ENCODE assay signal across 9 mouse cellular contexts in the genomic region with DNA sequence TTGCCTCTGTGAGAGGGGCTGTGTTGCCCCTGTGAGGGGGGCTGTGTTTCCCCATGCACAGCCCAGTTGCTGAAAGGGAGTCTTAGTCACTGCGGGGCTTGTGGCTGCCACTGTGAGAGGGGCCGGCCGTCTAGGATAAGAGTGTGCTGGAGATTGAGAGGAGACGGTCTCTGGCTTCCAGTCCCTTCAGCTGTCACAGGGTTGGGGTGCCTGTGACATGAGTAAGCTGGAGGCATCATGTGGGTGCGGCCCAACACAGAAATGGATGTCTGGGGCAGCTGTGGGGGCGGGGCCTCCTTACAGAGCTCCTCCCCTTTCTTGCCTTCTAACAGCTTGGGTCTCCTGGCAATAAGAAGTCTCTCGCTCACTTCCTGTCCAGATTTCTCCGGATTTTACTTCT.
DNase-seq lines count a peak whose midpoint lies in the region; ATAC-seq and TF ChIP-seq lines count a peak whose summit lies in the region.
"Had no signal": no experiment of that assay in that cellular context is flagged by ENCODE, and none has a peak within 500 bp of the region (broad histone marks: within the 10 kb centered on the region; RNA-seq: fewer than 3 reads in every experiment).

No protein-coding gene starts in this region.

- ATAC-seq in forebrain, embryonic 12.5 days (ENCODE audit: low FRiP score): no peak

- H3K4me2 ChIP-seq in forebrain, embryonic 12.5 days: no peak overlapping the region
- H3K4me2 ChIP-seq: limb, embryonic 12.5 days had no signal

- no peaks in the 10 kb centered on the region for H3K9me3 ChIP-seq in forebrain, embryonic 12.5 days
- no peaks in the 10 kb centered on the region for H3K9me3 ChIP-seq in forebrain, embryonic 10.5 days

- TF ChIP-seq POLR2A in lung, adult 2 months (IDR thresholded peaks at IDR 0.05; ENCODE audit: borderline replicate concordance, extremely low read depth, low read depth, low read length): no peak

- peaks cover 32% of the 10 kb centered on the region for H3K4me1 ChIP-seq in forebrain, embryonic 12.5 days
- peaks cover 38% of the 10 kb centered on the region for H3K4me1 ChIP-seq in forebrain, embryonic 10.5 days
- H3K4me1 ChIP-seq in lung, adult 2 months (ENCODE audit: control insufficient read depth, insufficient read depth, low read length): 0 out of 2 replicates have a peak, but pooled peaks cover 3% of the 10 kb centered on the region

- 0 out of 2 replicates have a peak overlapping the region, but pooled peaks have one; percentile 12 for H3K9ac ChIP-seq in forebrain, embryonic 12.5 days
- H3K9ac ChIP-seq: limb, embryonic 12.5 days had no signal

- TF ChIP-seq CTCF in lung, adult 2 months (IDR thresholded peaks at IDR 0.05; ENCODE audit: insufficient read depth, low read length): no peak

- H3K4me3 ChIP-seq in forebrain, embryonic 12.5 days (replicated peaks): no peak overlapping the region
- H3K4me3 ChIP-seq in forebrain, embryonic 10.5 days: no peak overlapping the region
- no peak overlapping the region for H3K4me3 ChIP-seq in lung, adult 2 months (replicated peaks; ENCODE audit: extremely low read depth, low read depth, low read length)
- H3K4me3 ChIP-seq: limb, embryonic 12.5 days had no signal

- H3K36me3 ChIP-seq in forebrain, embryonic 12.5 days (replicated peaks): no peaks in the 10 kb centered on the region
- no peaks in the 10 kb centered on the region for H3K36me3 ChIP-seq in forebrain, embryonic 10.5 days (replicated peaks)
- H3K36me3 ChIP-seq: limb, embryonic 12.5 days had no signal

- 0 out of 2 replicates have a peak overlapping the region, but pooled peaks have one; percentile 31 for H3K27ac ChIP-seq in forebrain, embryonic 12.5 days
- H3K27ac ChIP-seq in forebrain, embryonic 10.5 days: no peak overlapping the region
- H3K27ac ChIP-seq: limb, embryonic 12.5 days had no signal

- no peaks in the 10 kb centered on the region for H3K27me3 ChIP-seq in forebrain, embryonic 12.5 days
- H3K27me3 ChIP-seq in forebrain, embryonic 10.5 days (ENCODE audit: poor library complexity, severe bottlenecking): no peaks in the 10 kb centered on the region

- WGBS in forebrain, embryonic 12.5 days: 47% methylated on average over 8 of the region's 8 CpGs
- WGBS in forebrain, embryonic 10.5 days: 54% methylated on average over 8 of the region's 8 CpGs
- 20% methylated on average over 8 of the region's 8 CpGs for WGBS in lung, adult 2 months

- DNase-seq in forebrain, embryonic 10.5 days (ENCODE audit: extremely low spot score, low spot score): no peak
- peak; percentile 57 for DNase-seq in testis, postnatal 10 days (ENCODE audit: low spot score)
- DNase-seq in testis, postnatal 14 days (ENCODE audit: low spot score): no peak
- peak; percentile 50 for DNase-seq in lung, adult 2 months
- DNase-seq in urinary bladder, postnatal 36 days (ENCODE audit: low spot score in 2 of 2): peak; percentile 39 to 42
- no peak for DNase-seq in adrenal gland, adult 8-10 months
- DNase-seq in MN1 (ENCODE audit: low spot score): no peak

Comparison
In these comparisons a context has a peak if more than half of its experiments do, and no peak if none do; other contexts are left out.
1. DNase-seq: peak in testis, postnatal 10 days (single experiment), lung, adult 2 months (single experiment) and urinary bladder, postnatal 36 days (2 of 2); none in forebrain, embryonic 10.5 days (single experiment), testis, postnatal 14 days (single experiment), adrenal gland, adult 8-10 months (single experiment) and MN1 (single experiment).